In genomic region chr13:98351527-98351926, GRCm38 (mm10) we compare ENCODE assay signal across 8 mouse cellular contexts. TPM values are rescaled to one million over a fixed set of nuclear protein-coding genes. Genes with fewer than 3 reads are reported as not detected.
A peak's percentile ranks its signal among the peaks of the same experiment; 100 is the strongest.
DNase-seq lines count a peak whose midpoint lies in the region; ATAC-seq and TF ChIP-seq lines count a peak whose summit lies in the region.
"Had no signal": no experiment of that assay in that cellular context is flagged by ENCODE, and none has a peak within 500 bp of the region (broad histone marks: within the 10 kb centered on the region; RNA-seq: fewer than 3 reads in every experiment).

No protein-coding gene starts in this region.

- ATAC-seq in kidney, embryonic 16.5 days (ENCODE audit: low FRiP score, low TSS enrichment) = no peak
- no peak for ATAC-seq in intestine, embryonic 16.5 days

- H3K36me3 ChIP-seq in kidney, embryonic 16.5 days (ENCODE audit: insufficient read depth, low read length) = no peaks in the 10 kb centered on the region
- no peaks in the 10 kb centered on the region for H3K36me3 ChIP-seq in MEL (ENCODE audit: control insufficient read depth in 1 of 2, insufficient read depth in 2 of 2, low read length in 2 of 2)
- no peaks in the 10 kb centered on the region for H3K36me3 ChIP-seq in intestine, embryonic 16.5 days (ENCODE audit: control insufficient read depth, insufficient read depth, low read length)
- H3K36me3 ChIP-seq: limb, embryonic 13.5 days had no signal

- TF ChIP-seq RAD21 in MEL (IDR thresholded peaks at IDR 0.05; ENCODE audit: low read depth, low read length) = no peak

- H3K4me2 ChIP-seq in kidney, embryonic 16.5 days (replicated peaks; ENCODE audit: low read depth, low read length) = no peak overlapping the region
- no peak overlapping the region for H3K4me2 ChIP-seq in intestine, embryonic 16.5 days (ENCODE audit: low read depth, low read length)
- H3K4me2 ChIP-seq: limb, embryonic 13.5 days had no signal

- no peak for TF ChIP-seq EP300 in MEL (IDR thresholded peaks at IDR 0.05; ENCODE audit: low read depth in 1 of 2, low read length in 2 of 2)

- TF ChIP-seq CTCF in MEL (IDR thresholded peaks at IDR 0.05 in 2 of 3, conservative IDR thresholded peaks at IDR 0.05 in 1 of 3; ENCODE audit: control insufficient read depth in 1 of 3, insufficient read depth in 1 of 3, low read depth in 2 of 3, low read length in 3 of 3, poor library complexity in 1 of 3, severe bottlenecking in 1 of 3) = peak in 2 of 3 experiments; percentile 4 to 15; a peak in 2 of 6 replicates

- TF ChIP-seq POLR2A in MEL (IDR thresholded peaks at IDR 0.05; ENCODE audit: control insufficient read depth in 1 of 2, insufficient read depth in 1 of 2, low read depth in 1 of 2, low read length in 2 of 2, poor library complexity in 1 of 2) = no peak

- H3K9me3 ChIP-seq in kidney, embryonic 16.5 days (ENCODE audit: low read length) = no peaks in the 10 kb centered on the region
- no peaks in the 10 kb centered on the region for H3K9me3 ChIP-seq in MEL (replicated peaks; ENCODE audit: insufficient read depth, low read length)
- no peaks in the 10 kb centered on the region for H3K9me3 ChIP-seq in intestine, embryonic 16.5 days (ENCODE audit: control insufficient read depth, low read length)
- H3K9me3 ChIP-seq: limb, embryonic 13.5 days had no signal

- H3K4me1 ChIP-seq in kidney, embryonic 16.5 days (ENCODE audit: insufficient read depth, low read length) = peaks cover 21% of the 10 kb centered on the region
- no peaks in the 10 kb centered on the region for H3K4me1 ChIP-seq in MEL (ENCODE audit: control insufficient read depth in 1 of 2, insufficient read depth in 2 of 2, low read length in 2 of 2)
- H3K4me1 ChIP-seq in intestine, embryonic 16.5 days (ENCODE audit: control insufficient read depth, insufficient read depth, low read length) = peaks cover 24% of the 10 kb centered on the region

- WGBS in kidney, embryonic 16.5 days = 25% methylated on average over 8 of the region's 8 CpGs
- WGBS in intestine, embryonic 16.5 days = 16% methylated on average over 8 of the region's 8 CpGs

- H3K79me2 ChIP-seq in MEL (ENCODE audit: control insufficient read depth, insufficient read depth, low read length, poor library complexity) = no peaks in the 10 kb centered on the region

- H3K4me3 ChIP-seq in kidney, embryonic 16.5 days (ENCODE audit: low read length) = no peak overlapping the region
- H3K4me3 ChIP-seq in MEL (ENCODE audit: control insufficient read depth in 1 of 2, insufficient read depth in 1 of 2, low read depth in 2 of 2, low read length in 2 of 2) = no peak overlapping the region
- no peak overlapping the region for H3K4me3 ChIP-seq in intestine, embryonic 16.5 days (ENCODE audit: low read length)
- H3K4me3 ChIP-seq: limb, embryonic 13.5 days had no signal

- DNase-seq in kidney, adult 11 months = peak; percentile 18
- peak; percentile 38 to 59 for DNase-seq in B cell, adult 2 months
- no peak for DNase-seq in MEL (ENCODE audit: low read depth, low spot score)
- peak; percentile 60 to 66 for DNase-seq in kidney, postnatal 25 days
- peak; percentile 35 for DNase-seq in thymus, postnatal 0 days (ENCODE audit: low spot score)

- H3K27me3 ChIP-seq in kidney, embryonic 16.5 days (ENCODE audit: insufficient read depth, low read length) = peaks cover 67% of the 10 kb centered on the region
- no peaks in the 10 kb centered on the region; a peak in 1 of 4 replicates for H3K27me3 ChIP-seq in MEL (ENCODE audit: control insufficient read depth in 1 of 2, insufficient read depth in 2 of 2, low read length in 2 of 2)
- H3K27me3 ChIP-seq in intestine, embryonic 16.5 days (replicated peaks; ENCODE audit: control insufficient read depth, insufficient read depth, low read length) = peaks cover 56% of the 10 kb centered on the region

- no peak overlapping the region for H3K9ac ChIP-seq in kidney, embryonic 16.5 days (replicated peaks; ENCODE audit: low read length)
- H3K9ac ChIP-seq in MEL (ENCODE audit: control insufficient read depth, low read depth, low read length, poor library complexity, severe bottlenecking) = no peak overlapping the region
- H3K9ac ChIP-seq in intestine, embryonic 16.5 days (ENCODE audit: low read depth, low read length) = no peak overlapping the region
- H3K9ac ChIP-seq: limb, embryonic 13.5 days had no signal

- H3K27ac ChIP-seq in kidney, embryonic 16.5 days (ENCODE audit: low read length) = no peak overlapping the region
- no peak overlapping the region for H3K27ac ChIP-seq in MEL (ENCODE audit: control insufficient read depth, low read depth, low read length)
- no peak overlapping the region for H3K27ac ChIP-seq in intestine, embryonic 16.5 days (ENCODE audit: low read length)
- H3K27ac ChIP-seq: limb, embryonic 13.5 days had no signal

TF ChIP-seq in MEL, 35 proteins besides CTCF, POLR2A, EP300 and RAD21:
- TF ChIP-seq SMC3 (IDR thresholded peaks at IDR 0.05; ENCODE audit: low read depth, low read length) (no peak), SIN3A (IDR thresholded peaks at IDR 0.05; ENCODE audit: low read length) (no peak), USF1 (IDR thresholded peaks at IDR 0.05; ENCODE audit: low read depth, low read length) (no peak), ZC3H11A (IDR thresholded peaks at IDR 0.05; ENCODE audit: low read depth, low read length) (no peak), POLR2AphosphoS5 (IDR thresholded peaks at IDR 0.05; ENCODE audit: borderline replicate concordance, low read depth, low read length) (no peak), TCF12 (IDR thresholded peaks at IDR 0.05; ENCODE audit: low read depth, low read length) (no peak), POLR2AphosphoS2 (IDR thresholded peaks at IDR 0.05; ENCODE audit: low read length) (no peak), MEF2A (IDR thresholded peaks at IDR 0.05; ENCODE audit: extremely low read depth, insufficient replicate concordance, low read depth, low read length, poor library complexity, severe bottlenecking) (no peak), MXI1 (IDR thresholded peaks at IDR 0.05; ENCODE audit: low read depth, low read length) (no peak), ZMIZ1 (IDR thresholded peaks at IDR 0.05; ENCODE audit: low read depth, low read length) (no peak), CHD2 (IDR thresholded peaks at IDR 0.05; ENCODE audit: low read length) (no peak), E2F4 (IDR thresholded peaks at IDR 0.05; ENCODE audit: borderline replicate concordance, low read depth, low read length) (no peak), TBP (IDR thresholded peaks at IDR 0.05; ENCODE audit: low read depth, low read length) (no peak), GATA1 (IDR thresholded peaks at IDR 0.05; ENCODE audit: low read depth, low read length) (no peak), MAZ (IDR thresholded peaks at IDR 0.05; ENCODE audit: low read depth, low read length) (no peak), MAFK (IDR thresholded peaks at IDR 0.05; ENCODE audit: borderline replicate concordance, low read depth, low read length) (no peak), MYC (IDR thresholded peaks at IDR 0.05; ENCODE audit: low read depth, low read length) (no peak), NRF1 (IDR thresholded peaks at IDR 0.05; ENCODE audit: insufficient read depth, low read depth, low read length, poor library complexity, severe bottlenecking) (no peak), TAL1 (IDR thresholded peaks at IDR 0.05; ENCODE audit: low read length) (no peak)

RNA-seq across cellular contexts. Expression of gene Foxd1, which starts 2.5 kb away (rescaled TPM):
- 2.5 and 3.1 TPM in 2 replicates for polyA plus RNA-seq in kidney, embryonic 16.5 days (2015; fragmentation: Nextera tagmentation; extraction: Ambion mirVana)
- not detected in 2 replicates for total RNA-seq in MEL (2012; rRNA removed)
- not detected for polyA plus RNA-seq in MEL (2012; ENCODE audit: insufficient read depth in 1 of 2, insufficient read length in 2 of 2, low read depth in 1 of 2, low replicate concordance in 2 of 2, missing spikeins in 1 of 2)
- 0.04 TPM in 1 of 2 replicates, not detected in the other for polyA plus RNA-seq in thymus, postnatal 0 days (2015; fragmentation: Nextera tagmentation; extraction: Ambion mirVana)
- 0.02 TPM in 1 of 2 replicates, not detected in the other for polyA plus RNA-seq in intestine, embryonic 16.5 days (2015; fragmentation: Nextera tagmentation; extraction: Ambion mirVana)

RNA-seq across cellular contexts. Expression of gene Btf3, which starts 34.7 kb away (rescaled TPM):
- 603 and 613 TPM in 2 replicates for polyA plus RNA-seq in kidney, embryonic 16.5 days (2015; fragmentation: Nextera tagmentation; extraction: Ambion mirVana)
- total RNA-seq in MEL (2012; rRNA removed) = 1,152 and 1,208 TPM in 2 replicates
- 1,000 to 10,000 TPM in 1 of 2 experiments, 100 to 1,000 TPM in 1; 227 to 1,291 TPM for polyA plus RNA-seq in MEL (2012; ENCODE audit: insufficient read depth in 1 of 2, insufficient read length in 2 of 2, low read depth in 1 of 2, low replicate concordance in 2 of 2, missing spikeins in 1 of 2)
- 813 and 840 TPM in 2 replicates for polyA plus RNA-seq in thymus, postnatal 0 days (2015; fragmentation: Nextera tagmentation; extraction: Ambion mirVana)
- 549 and 610 TPM in 2 replicates for polyA plus RNA-seq in intestine, embryonic 16.5 days (2015; fragmentation: Nextera tagmentation; extraction: Ambion mirVana)
